Mouse (Mus musculus): ENCODE measurements at regions not wholly inside any gene's neighbourhood (a gene's known extent, or its start where the extent isn't known, plus 50 kb on each side); places are given as distances from the start of the nearest gene placed in this dataset.

DNA sequence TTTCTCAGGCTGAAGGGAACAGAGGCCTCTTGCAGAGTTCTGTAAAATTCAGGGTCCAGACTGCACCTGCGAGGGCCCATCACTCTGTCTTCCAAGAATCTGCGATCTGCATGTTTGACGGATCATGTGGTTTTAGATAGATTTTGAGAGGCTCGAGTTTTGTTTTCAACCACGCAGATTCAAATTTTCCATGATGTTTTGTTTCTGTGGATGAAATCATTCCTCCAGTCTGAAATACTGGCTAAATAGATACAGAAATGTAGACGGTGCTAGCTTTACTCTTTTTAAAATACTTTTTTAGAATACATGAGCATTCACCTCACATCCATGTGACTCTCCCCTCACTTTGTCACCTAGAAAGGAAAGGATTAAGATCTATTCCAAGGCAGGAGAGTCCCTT lies 188.0 kb downstream of the Cog6 start:
- Histone ChIP-seq H3K4me2 (no peak overlapping the region), H3K27ac (no peak overlapping the region), H3K4me3 (no peak overlapping the region), H3K9me3 (no peaks in the 10 kb centered on the region), H3K9ac (no peak overlapping the region), H3K36me3 (no peaks in the 10 kb centered on the region), H3K4me1 (replicated peaks) (no peaks in the 10 kb centered on the region), H3K27me3 (no peaks in the 10 kb centered on the region)
- no peak for ATAC-seq (ENCODE audit: low FRiP score)
- 92% methylated on average over 6 of the region's 6 CpGs for WGBS

DNA sequence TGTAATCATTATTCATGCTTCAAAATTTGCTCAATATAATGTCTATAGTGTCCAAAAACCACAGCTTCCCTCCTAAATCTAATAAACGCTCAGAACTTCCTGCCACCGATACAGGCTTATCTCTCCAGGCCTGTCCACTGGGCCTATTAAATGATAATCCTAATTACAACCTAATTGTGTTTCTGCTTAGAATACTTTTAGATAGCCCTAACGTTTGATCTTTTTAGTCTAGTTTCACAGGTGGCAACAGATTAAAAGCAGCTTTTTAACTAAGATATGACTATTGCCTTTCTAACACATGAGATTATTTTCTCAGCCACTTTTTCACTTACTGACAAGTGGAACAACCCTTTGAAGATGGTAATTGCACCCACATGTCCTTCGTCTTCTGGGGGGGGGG lies 188.6 kb downstream of the Cog6 start:
- H3K36me3 ChIP-seq = no peaks in the 10 kb centered on the region
- no peak overlapping the region for H3K4me2 ChIP-seq
- WGBS = 79% methylated on average over 4 of the region's 4 CpGs
- H3K9ac ChIP-seq = no peak overlapping the region
- ATAC-seq (ENCODE audit: low FRiP score) = no peak
- no peaks in the 10 kb centered on the region for H3K4me1 ChIP-seq (replicated peaks)
- no peaks in the 10 kb centered on the region for H3K9me3 ChIP-seq
- H3K27me3 ChIP-seq = no peaks in the 10 kb centered on the region; the same call in 1 of the 2 replicates
- no peak overlapping the region for H3K4me3 ChIP-seq
- H3K27ac ChIP-seq = no peak overlapping the region

DNA sequence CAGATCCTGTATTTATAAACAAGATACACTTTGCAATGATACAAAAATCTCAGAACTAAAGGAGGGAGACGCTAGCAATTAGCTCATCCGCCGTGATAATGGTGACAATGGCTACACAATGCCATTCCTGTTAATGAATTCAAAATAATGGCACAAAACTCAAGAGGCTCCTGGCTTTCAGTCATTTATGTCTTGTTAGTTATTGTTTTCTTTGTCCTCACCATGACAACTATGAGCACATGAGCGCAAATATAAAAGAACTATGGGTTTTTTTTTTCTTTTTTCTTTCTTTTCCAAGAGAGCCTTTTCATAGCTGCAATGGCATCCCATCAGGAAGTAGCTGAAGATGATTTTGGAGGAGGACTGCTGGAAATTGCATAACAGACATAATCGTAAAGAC lies 194.2 kb downstream of the Cog6 start:
- WGBS = 27% methylated on average over 5 of the region's 5 CpGs
- Histone ChIP-seq H3K36me3 (no peaks in the 10 kb centered on the region), H3K4me1 (replicated peaks) (0 out of 2 replicates have a peak, but pooled peaks cover 10% of the 10 kb centered on the region), H3K9me3 (no peaks in the 10 kb centered on the region), H3K9ac (no peak overlapping the region), H3K4me3 (no peak overlapping the region), H3K27ac (no peak overlapping the region), H3K4me2 (no peak overlapping the region), H3K27me3 (peaks cover 10% of the 10 kb centered on the region; the same call in 1 of the 2 replicates)
- ATAC-seq (ENCODE audit: low FRiP score) = no peak

DNA sequence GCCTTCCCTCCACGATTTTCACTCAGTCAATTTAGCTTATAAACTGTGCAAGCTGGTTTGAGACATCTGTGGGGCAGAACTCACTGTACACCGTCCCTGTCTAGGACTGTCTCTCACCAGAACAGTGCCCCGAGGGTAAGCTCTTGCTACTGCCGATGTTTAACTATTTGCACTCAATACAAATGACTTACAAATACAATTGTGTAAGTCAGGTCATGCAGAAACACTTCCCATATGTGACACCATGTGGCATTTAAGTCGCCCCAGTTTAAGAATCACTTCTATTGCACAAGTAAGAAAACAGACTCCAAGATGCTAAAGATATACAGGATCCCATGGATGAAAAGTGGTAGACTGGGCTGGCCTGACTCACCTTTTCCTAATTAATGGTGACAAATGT lies 195.6 kb downstream of the Cog6 start:
- no peak overlapping the region for H3K9ac ChIP-seq
- no peaks in the 10 kb centered on the region for H3K36me3 ChIP-seq
- ATAC-seq (ENCODE audit: low FRiP score) = no peak
- H3K9me3 ChIP-seq = no peaks in the 10 kb centered on the region
- 0 out of 2 replicates have a peak, but pooled peaks cover 10% of the 10 kb centered on the region for H3K4me1 ChIP-seq (replicated peaks)
- H3K4me2 ChIP-seq = no peak overlapping the region
- H3K27ac ChIP-seq = no peak overlapping the region
- peaks cover 15% of the 10 kb centered on the region; the same call in 1 of the 2 replicates for H3K27me3 ChIP-seq
- WGBS = 17% methylated on average over 5 of the region's 5 CpGs
- H3K4me3 ChIP-seq = no peak overlapping the region

DNA sequence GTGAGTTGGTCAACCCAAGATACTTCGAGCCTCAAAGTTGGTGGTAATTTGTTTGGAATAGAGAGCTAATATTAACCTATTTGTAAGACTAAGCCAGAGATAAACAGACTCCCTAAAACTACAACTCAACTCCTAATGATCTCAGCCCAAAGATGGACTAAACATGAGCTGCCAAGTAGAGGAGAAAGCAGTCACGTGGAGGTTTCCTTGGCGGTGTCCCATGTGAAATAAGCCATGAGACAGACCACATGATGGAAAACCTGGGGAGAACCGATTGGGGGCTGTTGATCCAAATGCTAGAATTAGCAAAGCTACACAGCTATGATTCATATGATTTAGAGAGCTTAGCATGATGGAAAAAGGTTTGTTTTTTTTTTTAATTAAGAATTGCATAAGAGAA lies 198.6 kb downstream of the Cog6 start:
- Histone ChIP-seq H3K27me3 (peaks cover 21% of the 10 kb centered on the region; the same call in 1 of the 2 replicates), H3K9me3 (no peaks in the 10 kb centered on the region), H3K4me1 (replicated peaks) (peaks cover 22% of the 10 kb centered on the region), H3K36me3 (no peaks in the 10 kb centered on the region), H3K4me2 (no peak overlapping the region), H3K4me3 (no peak overlapping the region), H3K9ac (no peak overlapping the region), H3K27ac (no peak overlapping the region)
- 95% methylated on average over 4 of the region's 4 CpGs for WGBS
- ATAC-seq (ENCODE audit: low FRiP score) = no peak

DNA sequence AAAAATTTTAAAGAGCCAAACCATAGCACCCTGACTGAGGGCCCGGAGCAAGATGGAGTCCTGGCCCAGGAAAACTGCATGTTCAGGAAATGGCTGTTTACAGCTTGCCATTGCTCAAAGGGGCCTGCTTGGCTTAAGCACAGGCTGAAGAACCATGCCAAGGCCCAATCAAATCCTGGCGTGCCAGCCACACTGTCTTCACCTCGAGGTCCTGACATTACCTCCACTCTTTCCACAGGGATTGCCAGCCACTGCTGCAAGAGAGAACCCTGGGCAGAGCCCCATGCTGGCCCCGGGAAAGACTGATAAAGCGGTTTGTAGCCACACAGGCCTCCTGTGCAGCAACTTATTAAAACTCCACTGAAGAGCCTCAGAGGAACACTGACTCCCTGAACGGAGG lies 199.6 kb downstream of the Cog6 start:
- no peak for ATAC-seq (ENCODE audit: low FRiP score)

DNA sequence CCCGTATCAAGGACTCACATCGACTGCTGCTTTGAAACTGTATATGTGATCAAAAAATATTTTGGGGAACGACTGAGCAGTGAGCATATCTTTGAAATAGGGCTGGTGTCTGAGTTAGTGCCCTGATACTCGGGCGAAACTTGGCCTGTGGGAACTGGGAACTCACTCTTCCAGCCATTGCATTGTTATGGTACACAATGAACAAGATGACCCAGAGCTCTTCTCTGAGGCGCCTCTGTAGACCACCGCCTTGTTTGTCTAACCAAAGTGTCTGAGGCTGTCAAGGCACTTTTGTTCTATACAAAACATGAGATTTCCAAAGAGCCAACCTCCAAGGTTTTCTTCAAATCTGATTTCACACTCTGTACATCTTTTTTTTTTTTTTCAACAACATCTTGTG lies 201.5 kb downstream of the Cog6 start:
- WGBS = 26% methylated on average over 7 of the region's 7 CpGs
- no peak for ATAC-seq (ENCODE audit: low FRiP score)
- peaks cover 21% of the 10 kb centered on the region; the same call in 1 of the 2 replicates for H3K27me3 ChIP-seq

More for the DNA sequence above, 199.6 kb downstream of the Cog6 start:
- H3K4me2 ChIP-seq = no peak overlapping the region
- H3K4me1 ChIP-seq (replicated peaks) = peaks cover 18% of the 10 kb centered on the region
- H3K9me3 ChIP-seq = no peaks in the 10 kb centered on the region
- no peak overlapping the region for H3K4me3 ChIP-seq
- WGBS = 87% methylated on average over 6 of the region's 6 CpGs
- H3K36me3 ChIP-seq = no peaks in the 10 kb centered on the region
- H3K27me3 ChIP-seq = peaks cover 22% of the 10 kb centered on the region; the same call in 1 of the 2 replicates
- H3K27ac ChIP-seq = no peak overlapping the region
- H3K9ac ChIP-seq = no peak overlapping the region

DNA sequence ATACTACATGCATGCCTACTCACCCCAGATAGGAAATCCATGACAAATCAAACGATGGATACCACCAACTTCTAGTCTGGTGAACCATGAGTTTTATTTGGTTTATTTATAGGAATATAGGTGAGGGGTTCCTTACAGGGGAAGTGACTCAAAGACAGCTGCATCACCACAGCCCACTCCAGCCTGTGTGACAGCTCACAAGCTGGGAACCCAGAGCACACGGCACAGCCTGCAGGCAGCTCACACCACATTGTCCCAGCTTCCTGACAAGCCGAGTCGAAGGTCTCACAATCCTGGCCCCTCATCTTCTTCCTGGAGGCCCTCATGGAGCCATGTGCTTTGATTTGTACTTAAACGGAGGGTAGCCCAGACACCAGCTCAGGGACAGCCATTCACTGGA lies 214.7 kb downstream of the Cog6 start:
- no peaks in the 10 kb centered on the region for H3K36me3 ChIP-seq
- no peak overlapping the region for H3K9ac ChIP-seq
- WGBS = 84% methylated on average over 5 of the region's 5 CpGs
- ATAC-seq (ENCODE audit: low FRiP score) = no peak
- 0 out of 2 replicates have a peak, but pooled peaks cover 3% of the 10 kb centered on the region for H3K27me3 ChIP-seq
- no peaks in the 10 kb centered on the region for H3K4me1 ChIP-seq (replicated peaks)
- H3K4me2 ChIP-seq = no peak overlapping the region
- H3K4me3 ChIP-seq = no peak overlapping the region
- no peaks in the 10 kb centered on the region for H3K9me3 ChIP-seq
- no peak overlapping the region for H3K27ac ChIP-seq

More for the DNA sequence above, 201.5 kb downstream of the Cog6 start:
- no peaks in the 10 kb centered on the region for H3K9me3 ChIP-seq
- no peaks in the 10 kb centered on the region for H3K36me3 ChIP-seq
- no peak overlapping the region for H3K4me2 ChIP-seq
- no peak overlapping the region for H3K4me3 ChIP-seq
- no peak overlapping the region for H3K9ac ChIP-seq
- H3K4me1 ChIP-seq (replicated peaks) = peaks cover 12% of the 10 kb centered on the region
- H3K27ac ChIP-seq = no peak overlapping the region

DNA sequence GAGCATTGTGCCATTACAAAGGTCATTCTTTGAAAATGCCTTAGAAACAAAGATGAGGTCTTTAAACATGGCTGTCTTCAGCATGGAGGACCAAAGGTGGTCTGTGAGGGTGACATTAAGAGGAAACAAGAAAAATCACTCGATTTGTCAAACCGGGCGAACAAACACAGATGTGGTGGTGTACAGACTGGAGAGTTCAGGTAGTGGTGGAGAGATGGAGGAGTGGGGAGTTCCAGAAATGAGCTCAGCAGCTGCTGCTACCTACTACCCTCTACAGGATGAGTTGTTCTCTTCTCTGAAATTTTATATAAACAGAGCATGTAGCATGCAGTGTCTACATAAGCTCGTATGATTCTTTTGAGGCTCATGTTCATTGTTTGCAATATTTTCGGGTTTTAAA lies 215.6 kb downstream of the Cog6 start:
- Histone ChIP-seq H3K27ac (no peak overlapping the region), H3K36me3 (no peaks in the 10 kb centered on the region), H3K27me3 (0 out of 2 replicates have a peak, but pooled peaks cover 3% of the 10 kb centered on the region), H3K4me2 (no peak overlapping the region), H3K9me3 (no peaks in the 10 kb centered on the region), H3K4me1 (replicated peaks) (no peaks in the 10 kb centered on the region), H3K9ac (no peak overlapping the region), H3K4me3 (no peak overlapping the region)
- 94% methylated on average over 5 of the region's 5 CpGs for WGBS
- ATAC-seq (ENCODE audit: low FRiP score) = no peak

DNA sequence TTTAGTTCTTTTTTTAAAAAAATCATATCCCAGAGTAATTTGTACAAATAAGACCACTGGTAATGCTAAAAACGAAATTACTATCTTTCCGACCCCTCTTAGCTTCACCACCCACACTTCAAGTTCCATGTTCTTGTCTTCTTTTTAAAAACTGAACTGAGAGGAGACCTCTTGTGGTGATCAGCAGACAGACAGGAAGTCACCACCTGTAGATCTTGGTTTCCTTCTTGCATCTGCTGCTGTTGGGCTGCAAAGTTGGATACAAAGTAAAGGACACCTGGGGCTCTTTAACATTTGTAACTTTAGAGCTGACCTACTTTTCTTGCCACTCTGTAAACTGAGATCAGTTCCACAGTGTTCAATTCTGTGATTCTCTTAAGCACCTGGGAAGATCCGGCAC lies 216.4 kb downstream of the Cog6 start:
- whole genome bisulfite sequencing = 89% methylated on average over 3 of the region's 3 CpGs
- Histone ChIP-seq H3K9ac (no peak overlapping the region), H3K27ac (no peak overlapping the region), H3K36me3 (no peaks in the 10 kb centered on the region), H3K4me1 (replicated peaks) (no peaks in the 10 kb centered on the region), H3K4me3 (no peak overlapping the region), H3K9me3 (no peaks in the 10 kb centered on the region), H3K4me2 (no peak overlapping the region), H3K27me3 (0 out of 2 replicates have a peak, but pooled peaks cover 4% of the 10 kb centered on the region)
- ATAC-seq (ENCODE audit: low FRiP score) = no peak

DNA sequence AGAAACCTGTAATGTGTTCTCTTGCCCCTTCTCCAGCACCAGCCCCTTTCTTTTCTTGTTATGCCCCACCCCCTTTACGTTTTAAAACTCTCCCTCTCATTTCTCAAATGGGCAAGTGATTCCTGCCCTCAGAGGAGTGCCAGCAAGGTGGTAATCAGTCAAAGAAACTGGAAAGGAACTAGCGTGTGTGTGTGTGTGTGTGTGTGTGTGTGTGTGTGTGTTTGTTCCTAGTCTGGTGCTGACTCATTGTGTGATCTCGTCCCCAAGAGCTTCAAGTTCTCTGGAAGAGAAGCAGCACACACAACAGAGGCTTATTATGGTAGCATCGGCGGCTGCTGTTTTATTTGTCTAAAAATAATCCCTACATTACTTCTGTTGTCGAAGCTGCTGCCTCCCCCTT lies 219.2 kb downstream of the Cog6 start:
- H3K4me2 ChIP-seq = no peak overlapping the region
- ATAC-seq (ENCODE audit: low FRiP score) = no peak
- H3K9ac ChIP-seq = no peak overlapping the region
- no peaks in the 10 kb centered on the region for H3K9me3 ChIP-seq
- H3K27me3 ChIP-seq = 0 out of 2 replicates have a peak, but pooled peaks cover 4% of the 10 kb centered on the region
- no peak overlapping the region for H3K27ac ChIP-seq
- H3K4me3 ChIP-seq = no peak overlapping the region
- WGBS = 59% methylated on average over 6 of the region's 6 CpGs
- H3K36me3 ChIP-seq = no peaks in the 10 kb centered on the region
- no peaks in the 10 kb centered on the region for H3K4me1 ChIP-seq (replicated peaks)

DNA sequence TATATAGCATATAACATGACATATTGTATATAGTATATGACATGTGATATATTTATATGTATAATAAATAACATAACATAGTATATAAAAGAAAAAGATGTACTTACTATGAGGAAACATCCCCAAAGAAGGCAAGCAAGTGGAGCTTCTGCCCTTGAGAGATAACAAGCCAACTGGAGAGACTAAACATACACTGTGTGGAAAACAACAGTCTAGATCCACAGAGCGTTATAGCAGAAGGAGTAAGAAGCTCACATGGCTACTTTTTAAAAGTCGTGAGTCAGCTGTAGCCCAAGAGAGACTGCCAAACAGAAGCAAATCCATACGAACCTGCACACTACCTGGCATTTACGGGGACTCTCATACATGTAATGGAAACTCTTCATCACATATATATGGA lies 219.9 kb downstream of the Cog6 start:
- no peak overlapping the region for H3K4me2 ChIP-seq
- 93% methylated on average over 4 of the region's 4 CpGs for WGBS
- no peak overlapping the region for H3K9ac ChIP-seq
- ATAC-seq (ENCODE audit: low FRiP score) = no peak
- no peaks in the 10 kb centered on the region for H3K9me3 ChIP-seq
- H3K27me3 ChIP-seq = 0 out of 2 replicates have a peak, but pooled peaks cover 4% of the 10 kb centered on the region
- no peaks in the 10 kb centered on the region for H3K36me3 ChIP-seq
- H3K4me3 ChIP-seq = no peak overlapping the region
- H3K4me1 ChIP-seq (replicated peaks) = no peaks in the 10 kb centered on the region
- H3K27ac ChIP-seq = no peak overlapping the region

DNA sequence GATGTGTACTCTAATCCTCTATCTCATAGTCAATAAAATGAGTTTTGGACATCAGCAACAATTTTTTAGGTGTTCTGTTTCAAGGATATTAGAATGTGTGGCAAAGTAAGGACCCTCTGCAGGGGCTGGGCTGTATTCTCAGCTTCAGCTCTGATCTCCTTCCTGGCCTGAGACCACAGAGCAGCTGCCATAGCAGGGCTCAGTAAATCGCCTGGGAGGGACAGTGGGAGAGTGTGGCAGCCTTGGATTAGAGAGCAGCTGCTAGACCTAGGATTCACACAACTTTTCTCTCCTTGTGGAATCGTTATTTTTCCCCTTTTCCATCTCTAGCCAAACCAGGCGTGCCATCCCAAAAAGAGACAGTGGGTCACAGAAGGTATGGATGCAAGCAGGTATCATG lies 222.8 kb downstream of the Cog6 start:
- Histone ChIP-seq H3K9ac (no peak overlapping the region), H3K36me3 (no peaks in the 10 kb centered on the region), H3K27ac (no peak overlapping the region), H3K27me3 (0 out of 2 replicates have a peak, but pooled peaks cover 4% of the 10 kb centered on the region), H3K4me2 (no peak overlapping the region), H3K9me3 (no peaks in the 10 kb centered on the region), H3K4me1 (replicated peaks) (no peaks in the 10 kb centered on the region), H3K4me3 (no peak overlapping the region)
- 84% methylated on average over 3 of the region's 3 CpGs for WGBS
- no peak for ATAC-seq (ENCODE audit: low FRiP score)

Measured in hindbrain, embryonic 13.5 days (tissue).